Mouse (Mus musculus) limb, embryonic 11.5 days (tissue): ENCODE measurements around the gene Plin3. TPM values are rescaled to one million over a fixed set of nuclear protein-coding genes. Genes with fewer than 3 reads are reported as not detected.
"Not testable (repeated sequence)": the region's sequence is repeated elsewhere in the genome, so short reads cannot be mapped to it uniquely, and the experiment has no call there.

Experiments
- ATAC-seq: fragments of 200-750 bp; cut with Nextera tagmentation; 2 replicates; pipeline ENCODE4 v1.8.0; 2017; ENCODE audit warnings: low read depth; ENCODE audit not compliant: insufficient number of reproducible peaks, low FRiP score, low TSS enrichment
- DNase-seq: peaks from one replicate; pipeline ENCODE4 v3.0.0-alpha.2; 2015; ENCODE audit warnings: low spot score
- H3K27ac ChIP-seq: fragments of 300-500 bp; sonication (generic); replicated peaks from 2 replicates; pipeline ENCODE4 v1.5.1; 2014; ENCODE audit warnings: low read depth, mild to moderate bottlenecking, low read length
- H3K27me3 ChIP-seq: fragments of 300-500 bp; sonication (generic); 2 replicates; pipeline ENCODE4 v1.6.1; 2014; ENCODE audit warnings: mild to moderate bottlenecking, low read length, mixed read lengths; ENCODE audit not compliant: control insufficient read depth, insufficient read depth
- H3K36me3 ChIP-seq: fragments of 300-500 bp; sonication (generic); 2 replicates; pipeline ENCODE4 v1.6.1; 2014; ENCODE audit warnings: mild to moderate bottlenecking, low read length, moderate library complexity, mixed read lengths; ENCODE audit not compliant: control insufficient read depth, insufficient read depth
- H3K4me1 ChIP-seq: fragments of 300-500 bp; sonication (generic); 2 replicates; pipeline ENCODE4 v1.6.1; 2014; ENCODE audit warnings: low read length, mixed read lengths; ENCODE audit not compliant: control insufficient read depth, insufficient read depth
- H3K4me2 ChIP-seq: fragments of 300-500 bp; sonication (generic); 2 replicates; pipeline ENCODE4 v1.6.1; 2014; ENCODE audit warnings: low read depth, mild to moderate bottlenecking, moderate library complexity; ENCODE audit not compliant: severe bottlenecking
- H3K4me3 ChIP-seq: fragments of 300-500 bp; sonication (generic); 2 replicates; pipeline ENCODE4 v1.5.1; 2014; ENCODE audit warnings: low read depth, low read length
- H3K9ac ChIP-seq: fragments of 300-500 bp; sonication (generic); 2 replicates; pipeline ENCODE4 v1.6.1; 2014; ENCODE audit warnings: mild to moderate bottlenecking, low read length
- H3K9me3 ChIP-seq: fragments of 300-500 bp; sonication (generic); 2 replicates; pipeline ENCODE4 v1.6.1; 2016; ENCODE audit warnings: low read length; ENCODE audit not compliant: control insufficient read depth
- WGBS: fragments of 180-500 bp; shearing (Covaris S2); extraction: QIAGEN DNeasy Blood & Tissue Kit; methylation state at CpG from one replicate; pipeline ENCODE4 v1.1.7; 2014; 5-methylcytosine and 5-hydroxymethylcytosine counted together
- polyA plus RNA-seq: library from polyadenylated mRNA; unstranded; fragments of >200 nt; fragmentation: Nextera tagmentation; extraction: Ambion mirVana; gene quantifications from 2 replicates; pipeline ENCODE4 v1.2.1, GENCODE M21; 2014

Plin3 gene
- polyA plus RNA-seq, 1 experiment from 2014 or later = 66.0 TPM

GRCm38 (mm10) chr17:56265011-56265410 is 27.7 kb downstream of the Plin3 start:
- H3K9me3 ChIP-seq = no peaks in the 10 kb centered on the region
- ATAC-seq (no peak), DNase-seq (no peak)
- H3K27me3 ChIP-seq = no peaks in the 10 kb centered on the region
- no peak overlapping the region for H3K4me3 ChIP-seq
- no peaks in the 10 kb centered on the region for H3K4me1 ChIP-seq
- WGBS = 86% methylated on average over 4 of the region's 4 CpGs
- H3K27ac ChIP-seq = no peak overlapping the region
- peaks cover 8% of the 10 kb centered on the region for H3K36me3 ChIP-seq
- H3K9ac ChIP-seq = no peak overlapping the region
- H3K4me2 ChIP-seq = no peak overlapping the region

GRCm38 (mm10) chr17:56264020-56264419 is 28.7 kb downstream of the Plin3 start:
- no peak overlapping the region for H3K9ac ChIP-seq
- H3K9me3 ChIP-seq = no peaks in the 10 kb centered on the region
- DNase-seq (peak; percentile 83), ATAC-seq (peak; percentile 48; the same call in 1 of the 2 replicates)
- H3K27me3 ChIP-seq = no peaks in the 10 kb centered on the region
- 26% methylated on average over 8 of the region's 8 CpGs for WGBS
- no peak overlapping the region for H3K27ac ChIP-seq
- H3K4me1 ChIP-seq = no peaks in the 10 kb centered on the region
- peaks cover 12% of the 10 kb centered on the region for H3K36me3 ChIP-seq
- H3K4me2 ChIP-seq = no peak overlapping the region
- H3K4me3 ChIP-seq = no peak overlapping the region

GRCm38 (mm10) chr17:56262645-56263094 is 30.0 kb downstream of the Plin3 start:
- 0 out of 2 replicates have a peak, but pooled peaks cover under 1% of the 10 kb centered on the region for H3K4me1 ChIP-seq
- H3K4me2 ChIP-seq = no peak overlapping the region
- no peak overlapping the region for H3K27ac ChIP-seq
- no peak for DNase-seq
- no peaks in the 10 kb centered on the region for H3K27me3 ChIP-seq
- no peak for ATAC-seq
- no peak overlapping the region for H3K4me3 ChIP-seq
- H3K9me3 ChIP-seq = no peaks in the 10 kb centered on the region
- 88% methylated on average over 3 of the region's 3 CpGs for WGBS
- no peak overlapping the region for H3K9ac ChIP-seq
- H3K36me3 ChIP-seq = peaks cover 12% of the 10 kb centered on the region

GRCm38 (mm10) chr17:56261166-56261565 is 31.5 kb downstream of the Plin3 start:
- Histone ChIP-seq H3K36me3 (peaks cover 12% of the 10 kb centered on the region), H3K27ac (no peak overlapping the region), H3K4me1 (0 out of 2 replicates have a peak, but pooled peaks cover 3% of the 10 kb centered on the region), H3K27me3 (no peaks in the 10 kb centered on the region), H3K4me2 (no peak overlapping the region), H3K9me3 (no peaks in the 10 kb centered on the region), H3K4me3 (no peak overlapping the region), H3K9ac (no peak overlapping the region)
- DNase-seq (no peak), ATAC-seq (no peak)
- WGBS = 87% methylated on average over 3 of the region's 3 CpGs

GRCm38 (mm10) chr17:56259301-56260037 is 33.2 kb downstream of the Plin3 start:
- 92% methylated on average over 10 of the region's 10 CpGs for WGBS

GRCm38 (mm10) chr17:56258812-56259211 is 33.9 kb downstream of the Plin3 start:
- not testable (repeated sequence) for H3K27ac ChIP-seq, H3K9me3 ChIP-seq, H3K4me3 ChIP-seq, H3K27me3 ChIP-seq, DNase-seq, H3K9ac ChIP-seq, H3K4me2 ChIP-seq, H3K4me1 ChIP-seq, ATAC-seq
- WGBS = 80% methylated on average over 2 of the region's 2 CpGs
- peaks cover 12% of the 10 kb centered on the region for H3K36me3 ChIP-seq

More at GRCm38 (mm10) chr17:56259301-56260037, 33.2 kb downstream of the Plin3 start:
- no peak overlapping the region for H3K9ac ChIP-seq
- no peak overlapping the region for H3K27ac ChIP-seq
- H3K36me3 ChIP-seq = peaks cover 12% of the 10 kb centered on the region
- H3K4me1 ChIP-seq = 0 out of 2 replicates have a peak, but pooled peaks cover 3% of the 10 kb centered on the region
- H3K9me3 ChIP-seq = no peaks in the 10 kb centered on the region
- ATAC-seq = no peak
- no peaks in the 10 kb centered on the region for H3K27me3 ChIP-seq
- H3K4me2 ChIP-seq = no peak overlapping the region
- DNase-seq = no peak
- no peak overlapping the region for H3K4me3 ChIP-seq

GRCm38 (mm10) chr17:56258269-56258668 is 34.4 kb downstream of the Plin3 start:
- not testable (repeated sequence) for H3K4me2 ChIP-seq, H3K4me3 ChIP-seq

GRCm38 (mm10) chr17:56257181-56257894 is 35.3 kb downstream of the Plin3 start:
- Histone ChIP-seq H3K27me3 (no peaks in the 10 kb centered on the region), H3K4me1 (0 out of 2 replicates have a peak, but pooled peaks cover 3% of the 10 kb centered on the region), H3K9ac (peak overlapping the region; percentile 43; the same call in 1 of the 2 replicates), H3K9me3 (no peaks in the 10 kb centered on the region), H3K27ac (no peak overlapping the region), H3K36me3 (peaks cover 12% of the 10 kb centered on the region), H3K4me3 (peak overlapping the region; percentile 65), H3K4me2 (peak overlapping the region; percentile 90)
- no peak for ATAC-seq
- 10% methylated on average over 53 of the region's 58 CpGs for WGBS
- DNase-seq = no peak

More at GRCm38 (mm10) chr17:56258269-56258668, 34.4 kb downstream of the Plin3 start:
- peaks cover 12% of the 10 kb centered on the region for H3K36me3 ChIP-seq
- H3K27ac ChIP-seq, H3K27me3 ChIP-seq, H3K9ac ChIP-seq, ATAC-seq, DNase-seq, H3K9me3 ChIP-seq, H3K4me1 ChIP-seq: not testable (repeated sequence)
- WGBS = 94% methylated on average over 19 of the region's 19 CpGs
